Mouse (Mus musculus): ENCODE results near the gene Rc3h2. TPM values are rescaled to one million over a fixed set of nuclear protein-coding genes. Genes with fewer than 3 reads are reported as not detected.

Gene Rc3h2
- 10 to 100 TPM; 82.3 to 87.9 TPM for total RNA-seq (2021)
- long read RNA-seq, experiment 1, partial matches to known transcripts: 4 of 10 reads
- long read RNA-seq, experiment 1, other reads (novel, unspliced or antisense): 6 of 10 reads
- long read RNA-seq, experiment 2, partial matches to known transcripts: 2 of 17 reads
- long read RNA-seq, experiment 2, other reads (novel, unspliced or antisense): 15 of 17 reads

DNA sequence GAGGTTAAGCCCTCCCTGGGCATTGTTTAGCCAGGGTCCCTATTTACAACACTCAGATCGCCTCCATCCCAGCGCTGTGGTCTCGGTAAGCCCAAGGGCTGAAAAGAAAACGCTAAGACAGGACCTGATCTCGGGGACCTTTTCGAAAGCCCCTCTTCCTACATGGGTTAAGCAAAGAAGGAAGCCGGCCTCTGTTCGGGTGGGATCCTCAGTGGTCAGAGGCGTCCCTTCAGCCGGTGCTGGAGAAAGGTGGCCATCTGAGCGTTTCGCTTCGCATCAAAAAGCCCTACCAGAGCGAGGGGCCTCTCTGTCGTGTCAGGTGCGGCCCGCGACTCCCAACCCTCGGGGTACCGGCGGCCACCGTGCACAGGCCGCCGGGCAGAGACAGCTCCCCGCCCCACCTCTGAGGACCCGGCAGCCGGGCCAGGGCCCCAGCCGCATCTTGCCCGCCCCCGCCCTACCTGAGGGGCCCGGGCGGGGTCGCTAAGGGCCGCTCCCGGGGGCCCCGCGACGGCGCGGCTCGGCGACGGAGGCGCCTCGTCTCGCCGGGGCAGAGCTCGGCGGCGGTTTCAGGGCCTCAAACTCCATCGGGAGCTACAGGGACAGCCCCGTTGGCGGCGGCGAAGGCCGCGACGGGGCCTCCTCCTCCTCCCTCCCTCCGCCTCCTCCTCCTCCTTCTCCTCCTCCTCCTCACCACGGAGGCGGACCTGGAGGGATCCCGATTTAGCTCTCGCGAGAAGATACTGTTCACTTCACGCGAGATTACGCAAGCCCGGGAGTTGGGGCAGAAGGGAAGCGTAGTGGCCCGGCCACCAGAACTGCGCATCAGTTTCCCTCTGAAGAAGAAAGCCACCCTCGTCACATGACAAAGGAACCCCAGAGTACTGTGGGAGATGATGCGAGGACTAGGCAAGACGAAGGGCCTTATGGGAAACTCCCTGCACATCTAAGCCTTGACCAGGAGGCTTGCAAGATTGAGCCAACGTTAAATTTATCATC lies at the start of gene Rc3h2:
Gene Rc3h2 (minus strand): TSS at position 598 of the 999 bp plus-strand sequence.
- peak; percentile 94 to 98 for DNase-seq (ENCODE audit: low spot score in 2 of 2)

GRCm38 (mm10) chr2:37466266-37466665 lies 43.6 kb upstream of the Rc3h2 start:
- no peak for DNase-seq (ENCODE audit: low spot score in 2 of 2)

GRCm38 (mm10) chr2:37460707-37461106 lies 38.0 kb upstream of the Rc3h2 start:
- no peak for DNase-seq (ENCODE audit: low spot score in 2 of 2)

DNA sequence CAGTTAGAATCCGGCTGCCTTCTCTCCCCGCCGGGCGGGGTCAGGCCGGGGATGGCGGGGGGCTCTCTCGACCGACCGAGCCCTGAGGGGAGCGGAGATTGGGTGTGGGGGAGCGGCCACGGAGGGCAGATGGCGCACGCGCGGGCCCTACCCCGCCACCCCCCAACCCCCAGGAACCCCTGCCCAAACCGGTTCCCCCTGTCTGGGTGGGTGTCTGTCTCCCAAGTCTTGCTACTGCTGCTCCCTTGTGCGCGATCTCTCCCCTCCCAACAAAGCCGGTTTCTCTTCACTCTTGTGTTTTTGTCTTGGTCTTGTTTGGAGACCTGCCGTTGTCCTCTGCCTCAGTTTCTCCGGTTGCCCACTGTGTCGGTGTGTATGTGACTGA lies 29.7 kb upstream of the Rc3h2 start:
- DNase-seq (ENCODE audit: low spot score in 2 of 2): no peak

DNA sequence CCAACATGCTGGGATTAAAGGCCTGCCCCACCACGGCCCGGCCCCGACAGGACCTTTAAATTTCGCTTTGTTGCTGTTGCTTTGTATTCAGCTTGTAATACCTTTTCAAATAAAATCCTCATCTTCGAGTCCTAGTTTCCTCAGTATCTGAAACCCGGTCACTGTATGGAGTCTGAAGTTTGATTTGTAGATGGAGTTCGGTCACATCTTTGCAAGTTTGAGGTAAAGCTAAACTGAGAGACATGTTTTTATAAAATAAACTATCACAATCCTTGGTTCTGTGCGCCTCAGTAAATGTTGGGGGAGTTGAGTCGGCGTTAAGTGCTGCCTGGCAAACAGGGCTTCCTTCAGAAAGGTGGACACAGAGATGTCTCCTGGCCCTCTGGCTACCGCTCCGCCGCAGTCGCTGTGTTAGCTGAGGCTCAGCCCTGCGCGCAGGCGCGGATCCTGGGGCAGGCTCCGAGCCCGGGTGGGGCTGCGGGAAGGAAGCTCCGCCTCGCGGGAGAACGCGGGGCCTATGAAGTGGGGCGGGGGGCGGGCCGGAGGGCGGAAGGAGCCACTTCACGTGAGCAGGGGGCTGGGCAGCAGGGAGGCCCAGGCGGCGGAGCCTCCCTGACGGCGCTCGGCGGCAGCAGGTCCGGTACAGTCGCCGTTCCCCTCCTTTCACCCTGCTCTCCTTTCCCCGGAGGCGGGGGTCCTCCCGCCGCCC lies 29.1 kb upstream of the Rc3h2 start:
- DNase-seq (ENCODE audit: low spot score in 2 of 2): peak; percentile 87 to 94

- DNase-seq (ENCODE audit: low spot score in 2 of 2): peak; percentile 93 to 97
These were observed 20.2 kb upstream of the Rc3h2 start, which contains the start of the genes Zbtb26, Zbtb6 and Rabgap1 for GRCm38 (mm10) chr2:37442611-37443591. Gene Zbtb26, minus strand, starts transcription at chr2:37443135. Gene Zbtb6, minus strand, starts transcription at chr2:37443171. Gene Rabgap1, plus strand, starts transcription at chr2:37443279.

- no peak for DNase-seq (ENCODE audit: low spot score in 2 of 2)
These were observed 8.9 kb upstream of the Rc3h2 start for GRCm38 (mm10) chr2:37431609-37432008.

GRCm38 (mm10) chr2:37430593-37431464 lies 8.1 kb upstream of the Rc3h2 start:
- peak; percentile 79 to 93 for DNase-seq (ENCODE audit: low spot score in 2 of 2)

- no peak for DNase-seq (ENCODE audit: low spot score in 2 of 2)
These were observed 968 bp upstream of the Rc3h2 start for GRCm38 (mm10) chr2:37423671-37424070.

DNA sequence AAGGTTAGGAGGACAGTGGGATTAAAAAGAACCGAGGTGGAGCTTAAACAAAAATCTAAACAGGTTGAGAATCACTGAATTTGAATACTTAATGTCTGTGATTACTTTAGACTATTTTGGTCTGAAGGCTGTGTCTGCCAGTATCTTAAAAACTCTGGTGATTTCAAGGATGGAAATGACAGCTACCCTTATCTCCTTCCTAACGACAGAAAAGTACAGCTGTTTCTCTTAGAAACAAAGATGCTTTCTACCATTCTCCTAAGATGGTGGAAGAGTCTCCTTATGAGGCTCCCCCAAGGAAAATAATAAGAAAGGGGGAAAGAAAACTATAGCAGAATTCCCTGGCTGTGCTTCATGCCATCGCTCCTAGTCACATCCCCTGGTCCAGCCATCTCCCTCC lies 800 bp downstream of the Rc3h2 start:
- no peak for DNase-seq (ENCODE audit: low spot score in 2 of 2)

DNA sequence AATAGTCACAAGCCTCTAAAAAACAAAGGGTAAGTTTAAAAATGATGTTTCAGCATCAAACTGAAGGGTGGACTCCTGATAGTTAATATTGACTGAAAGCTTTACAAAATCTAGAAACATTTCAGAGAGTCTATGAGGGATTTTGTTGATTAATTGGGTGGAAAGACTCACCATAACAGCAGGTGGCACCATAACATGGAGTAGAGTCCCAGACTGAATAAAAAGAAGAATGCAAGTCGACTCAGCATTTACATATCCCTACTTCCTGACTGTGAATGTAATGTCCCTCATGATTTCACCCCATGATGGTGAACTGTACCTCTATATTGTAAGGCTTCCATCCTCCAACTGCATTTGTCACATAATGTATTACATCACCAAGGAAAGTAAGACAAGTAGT lies 27.2 kb downstream of the Rc3h2 start:
- DNase-seq (ENCODE audit: low spot score in 2 of 2): no peak

DNA sequence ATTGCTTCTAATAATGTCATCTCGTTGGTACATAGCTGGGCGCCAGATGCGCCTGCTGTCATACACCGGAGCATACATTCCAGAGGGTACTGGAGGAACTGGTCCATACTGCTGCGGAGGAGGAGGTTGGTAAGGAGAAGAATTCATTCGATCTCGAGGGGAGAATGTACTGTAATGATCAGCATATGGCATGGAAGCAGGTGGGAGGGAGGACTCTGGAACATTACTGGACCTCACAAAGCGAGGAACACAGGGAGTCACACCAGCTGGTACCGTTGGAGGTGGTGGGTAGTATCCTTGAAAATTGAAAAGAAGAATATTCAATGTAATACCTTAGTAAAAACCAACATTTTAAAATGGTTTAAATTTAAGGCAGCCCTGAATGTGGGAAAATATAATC lies 39.8 kb downstream of the Rc3h2 start:
- DNase-seq (ENCODE audit: low spot score in 2 of 2): peak in 1 of 2 experiments; percentile 37

- peak; percentile 32 to 71 for DNase-seq (ENCODE audit: low spot score in 2 of 2)
These were observed 42.5 kb downstream of the Rc3h2 start for GRCm38 (mm10) chr2:37380189-37380588.

DNA sequence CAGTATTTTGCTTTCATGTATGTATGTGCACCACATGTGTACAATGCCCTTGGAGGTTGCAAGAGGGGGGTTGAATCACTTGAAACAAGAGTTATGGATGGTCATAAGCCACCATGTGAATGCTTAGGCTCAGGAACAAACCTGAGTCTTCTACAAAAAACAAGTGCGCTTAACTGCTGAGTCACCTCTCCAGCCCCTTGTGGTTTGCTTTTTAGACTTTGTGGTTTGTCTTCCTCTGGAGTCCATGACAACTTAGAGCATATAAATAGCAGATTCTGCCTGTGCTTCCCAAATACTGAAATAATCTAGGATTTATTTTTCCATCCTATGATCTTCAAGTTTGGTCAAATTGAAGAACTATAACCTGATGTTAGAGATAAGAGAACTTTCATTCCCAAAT lies 46.7 kb downstream of the Rc3h2 start:
- DNase-seq (ENCODE audit: low spot score in 2 of 2): no peak

GRCm38 (mm10) chr2:37370651-37371050 lies 52.1 kb downstream of the Rc3h2 start:
- DNase-seq (ENCODE audit: low spot score in 2 of 2): no peak

GRCm38 (mm10) chr2:37359908-37360307 lies 62.8 kb downstream of the Rc3h2 start:
- DNase-seq (ENCODE audit: low spot score in 2 of 2): no peak

- peak; percentile 86 to 92 for DNase-seq (ENCODE audit: low spot score in 2 of 2)
These were observed 63.8 kb downstream of the Rc3h2 start, which contains the start of gene Pdcl for GRCm38 (mm10) chr2:37358633-37359540. Gene Pdcl, minus strand, starts transcription at chr2:37359332.

DNA sequence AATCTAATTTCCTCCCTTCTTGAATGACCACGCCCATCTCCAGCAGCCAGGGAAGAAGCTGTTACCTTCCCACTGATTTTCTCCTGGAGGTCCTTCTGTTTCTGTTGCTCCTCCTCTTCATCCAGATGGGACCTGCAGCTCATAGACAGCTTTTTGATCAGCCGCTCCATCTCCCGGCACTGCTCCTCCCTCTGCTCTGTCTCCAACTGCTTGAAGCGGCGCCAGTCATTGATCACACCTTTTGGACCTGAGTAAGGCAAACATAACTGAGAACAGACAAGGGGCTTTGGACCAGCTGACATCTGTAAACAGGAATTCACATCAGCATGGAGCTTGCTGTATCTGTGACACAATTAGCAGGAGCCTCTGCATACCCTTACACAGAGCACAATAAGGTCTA lies 67.1 kb downstream of the Rc3h2 start:
- DNase-seq (ENCODE audit: low spot score in 2 of 2): no peak
